Mouse (Mus musculus): ENCODE measurements around the gene Uba7.

Gene Uba7

DNA sequence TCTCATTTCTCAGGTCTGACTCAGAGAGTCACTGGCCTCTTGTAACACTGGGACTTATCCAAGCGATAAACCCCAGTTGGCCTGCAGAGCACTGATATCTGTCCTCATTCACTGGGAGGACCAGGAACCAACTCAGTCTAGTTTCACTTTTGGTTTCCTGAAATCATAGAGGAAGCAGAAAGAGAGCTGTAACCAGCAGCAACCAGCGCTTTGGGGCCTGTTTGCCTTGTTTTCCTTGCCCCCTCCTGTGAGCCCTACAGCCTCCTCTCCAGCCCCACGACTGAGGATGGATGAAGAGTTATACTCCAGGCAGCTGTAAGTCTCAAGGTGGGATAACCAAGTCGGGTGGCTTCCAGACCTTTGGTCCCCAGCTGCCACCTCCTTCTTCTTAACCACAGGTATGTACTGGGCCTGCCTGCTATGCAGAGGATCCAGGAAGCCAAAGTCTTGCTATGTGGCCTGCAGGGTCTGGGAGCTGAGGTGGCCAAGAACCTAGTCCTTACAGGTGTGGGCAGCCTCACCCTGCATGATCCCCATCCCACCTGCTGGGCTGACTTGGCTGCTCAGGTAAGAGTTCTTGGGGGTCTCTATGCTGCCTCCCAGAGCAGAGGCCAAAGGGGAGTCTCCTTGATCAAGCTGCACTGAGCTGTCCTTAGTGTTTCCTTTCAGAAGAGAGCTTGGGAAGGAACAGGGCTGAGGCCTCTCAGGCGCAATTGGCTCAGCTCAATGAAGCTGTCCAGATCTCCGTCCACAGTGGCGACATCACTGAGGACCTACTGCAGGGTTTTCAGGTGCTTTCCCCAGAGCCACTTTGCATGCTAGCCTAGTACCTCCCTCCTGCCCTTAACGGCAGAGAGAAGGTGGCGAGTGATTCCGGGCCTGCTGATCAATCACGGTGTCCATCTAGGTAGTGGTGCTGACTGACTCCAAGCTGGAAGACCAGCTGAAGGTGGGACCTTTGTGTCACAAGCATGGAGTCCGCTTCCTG lies at the start of gene Uba7:
Uba7 (plus strand) TSS at position 107 of the 988 bp plus-strand sequence.
- in situ Hi-C loops (cut with MboI, MseI) = loop anchor here in 1 of 2 experiments (10.0 kb wide), 1 partner anchor 1501 kb away; the partner anchor contains the start of genes Parp3 and Rrp9

GRCm38 (mm10) chr9:107926920-107927420 lies 48.3 kb upstream of the Uba7 start:
- in situ Hi-C loops (cut with MboI, MseI) = no loop called here

DNA sequence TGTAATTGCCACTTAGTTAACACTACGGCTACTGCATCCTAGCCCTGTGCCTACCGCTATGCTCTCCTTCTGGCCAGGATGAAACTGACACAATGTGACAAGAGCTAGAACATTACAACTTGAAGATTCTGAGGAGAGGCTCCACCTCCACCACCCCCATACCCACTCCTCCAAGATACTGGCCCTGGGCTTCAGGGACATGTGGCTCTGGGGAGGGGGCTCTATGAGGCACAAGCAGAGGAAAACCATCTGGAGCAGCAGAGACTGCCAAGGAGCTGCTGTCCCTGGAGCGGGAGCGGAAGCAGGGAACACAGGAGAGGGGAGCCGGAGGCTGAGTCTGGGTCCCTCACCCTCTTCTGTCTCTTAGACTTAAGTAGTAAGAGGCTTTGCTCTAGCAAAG lies 47.6 kb upstream of the Uba7 start:
- in situ Hi-C loops (cut with MboI, MseI) = no loop called here

DNA sequence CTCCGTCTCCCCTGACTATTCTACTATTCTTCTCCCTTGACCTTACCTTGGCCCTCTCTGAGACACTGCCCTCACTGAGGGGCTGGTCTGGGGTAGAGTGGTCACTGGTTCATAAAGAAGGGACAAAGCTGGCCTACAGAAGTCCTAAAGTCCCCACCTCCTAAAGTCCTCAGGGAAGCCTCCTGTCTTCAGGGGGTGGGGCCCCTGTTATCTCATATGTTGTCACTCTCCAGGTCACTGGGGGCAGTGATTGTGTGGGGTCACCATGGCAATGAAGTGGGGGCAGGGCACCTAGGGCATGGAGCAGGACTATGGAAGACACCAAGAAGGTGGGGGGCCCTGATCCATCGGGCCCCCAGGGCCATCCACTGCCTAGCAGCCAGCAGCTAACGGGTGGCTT lies 47.1 kb upstream of the Uba7 start, which contains the start of gene Actl11:
Actl11 (plus strand) TSS at position 301 of the 400 bp plus-strand sequence.
- in situ Hi-C loops (cut with MboI, MseI) = no loop called here

- in situ Hi-C loops (cut with MboI, MseI) = no loop called here
Measured at GRCm38 (mm10) chr9:107932221-107932620, 43.1 kb upstream of the Uba7 start.

- in situ Hi-C loops (cut with MboI, MseI) = no loop called here
Measured at GRCm38 (mm10) chr9:107934146-107934545, 41.2 kb upstream of the Uba7 start.

- in situ Hi-C loops (cut with MboI, MseI) = no loop called here
Measured at GRCm38 (mm10) chr9:107935374-107935773, 39.9 kb upstream of the Uba7 start, which contains the start of gene Camkv. Gene Camkv, plus strand, starts transcription at chr9:107935674.

DNA sequence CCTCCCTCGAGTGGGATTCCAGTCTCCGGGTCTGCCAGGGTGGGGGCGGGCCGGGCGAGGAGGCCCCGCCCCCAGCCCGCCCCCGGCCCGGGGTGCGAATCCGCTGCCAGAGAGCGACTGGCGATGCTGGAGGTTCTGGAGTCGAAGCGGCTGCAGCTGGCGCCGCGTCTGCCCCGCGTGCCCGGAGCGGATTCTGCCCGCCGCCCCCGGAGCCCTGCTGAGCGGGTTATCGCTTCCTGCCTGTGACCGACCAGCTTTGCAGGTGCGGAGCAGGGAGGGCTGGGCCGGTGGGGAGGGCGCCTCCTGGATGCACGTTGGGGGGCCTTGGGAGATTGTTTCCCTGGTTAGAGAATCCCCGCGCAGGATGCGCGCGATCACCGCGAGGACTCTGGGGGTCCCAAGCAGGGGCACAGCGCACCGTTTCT lies 39.5 kb upstream of the Uba7 start:
- in situ Hi-C loops (cut with MboI, MseI) = no loop called here

DNA sequence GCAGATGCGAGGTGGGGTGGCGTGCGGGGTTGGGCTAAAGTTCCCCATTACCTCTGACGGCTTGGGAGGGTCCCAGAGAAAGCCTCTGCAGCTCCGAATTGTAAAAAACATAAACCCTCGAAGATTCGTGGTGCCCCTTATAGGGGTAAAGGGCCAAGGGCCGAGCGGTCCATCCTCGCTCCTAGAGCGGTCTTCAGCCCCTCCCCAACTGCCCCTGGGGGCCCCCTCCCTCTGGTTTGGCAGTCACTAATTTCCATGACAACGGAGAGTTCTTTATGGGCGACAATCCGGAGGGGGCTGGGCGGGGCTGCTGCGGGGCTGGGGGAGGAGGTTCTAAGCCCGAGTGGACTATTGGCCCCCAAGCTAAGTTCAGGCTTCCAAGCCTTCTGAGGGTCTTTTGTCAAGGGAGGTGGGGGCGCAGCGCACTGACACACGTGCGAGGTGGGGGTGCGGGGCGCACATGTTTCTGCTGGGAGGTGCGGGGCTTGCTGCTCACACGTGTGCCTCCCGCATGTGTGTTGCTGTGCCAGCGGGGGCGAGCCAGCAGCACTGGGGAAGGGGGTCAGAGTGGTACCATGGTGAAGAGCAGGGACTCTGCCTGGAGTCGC lies 39.0 kb upstream of the Uba7 start:
- in situ Hi-C loops (cut with MboI, MseI) = no loop called here

DNA sequence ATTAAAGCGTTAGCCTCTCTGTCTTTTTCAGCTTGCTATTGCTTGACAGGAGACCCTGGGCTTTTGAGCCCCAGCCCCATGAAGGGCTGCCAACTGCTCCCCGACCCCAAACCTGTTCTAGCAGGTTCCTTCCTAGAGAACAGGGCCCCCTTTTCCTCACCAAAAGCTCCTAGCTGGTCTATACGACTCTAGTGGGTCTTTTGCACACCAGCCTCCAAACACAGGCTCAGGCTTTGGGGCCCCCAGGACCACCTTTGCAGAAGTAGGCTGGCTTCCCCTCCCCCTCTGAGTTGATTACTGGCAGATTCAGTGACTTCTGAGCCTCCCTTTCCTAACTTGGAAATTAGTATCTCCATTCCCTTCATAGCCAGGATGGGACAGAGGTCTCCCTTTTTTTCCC lies 38.5 kb upstream of the Uba7 start:
- in situ Hi-C loops (cut with MboI, MseI) = no loop called here

- in situ Hi-C loops (cut with MboI, MseI) = no loop called here
Measured at GRCm38 (mm10) chr9:107947241-107948194, 27.8 kb upstream of the Uba7 start.

DNA sequence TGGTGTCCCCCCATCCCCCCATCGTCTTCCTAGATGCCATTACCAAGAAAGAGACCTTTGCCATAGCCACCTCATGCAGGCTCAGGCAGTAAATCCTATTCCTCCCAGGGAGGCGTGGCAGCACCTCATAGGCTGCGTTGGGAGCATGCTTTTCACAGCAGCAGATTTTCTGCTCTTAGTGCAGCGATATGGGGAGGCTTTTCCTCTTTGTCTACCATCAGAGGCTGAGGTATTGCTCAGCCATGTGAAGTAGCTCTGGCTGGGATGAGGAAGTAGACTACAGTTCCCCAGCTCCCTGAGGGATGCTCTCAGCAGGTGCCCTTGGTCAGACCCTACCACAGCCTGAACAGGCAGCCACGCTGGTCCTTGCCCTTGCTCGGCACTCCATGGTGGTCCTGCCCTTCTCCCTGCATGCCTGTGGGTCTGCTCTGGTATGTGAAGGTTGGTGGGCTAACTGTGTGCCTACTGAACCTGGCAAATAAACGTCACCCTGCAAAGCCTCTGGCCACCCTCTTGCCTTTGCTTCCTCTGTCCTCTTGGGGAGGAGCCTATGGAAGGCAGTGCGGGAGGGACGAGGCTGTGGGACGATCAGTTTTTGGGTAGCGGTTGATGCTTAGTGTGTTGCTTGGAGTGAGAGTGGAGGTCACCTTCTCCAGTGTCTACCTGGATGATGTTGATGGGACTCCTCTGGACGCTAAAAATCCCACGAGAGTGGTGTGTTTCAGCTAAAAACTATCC lies 26.0 kb upstream of the Uba7 start:
- in situ Hi-C loops (cut with MboI, MseI) = no loop called here

DNA sequence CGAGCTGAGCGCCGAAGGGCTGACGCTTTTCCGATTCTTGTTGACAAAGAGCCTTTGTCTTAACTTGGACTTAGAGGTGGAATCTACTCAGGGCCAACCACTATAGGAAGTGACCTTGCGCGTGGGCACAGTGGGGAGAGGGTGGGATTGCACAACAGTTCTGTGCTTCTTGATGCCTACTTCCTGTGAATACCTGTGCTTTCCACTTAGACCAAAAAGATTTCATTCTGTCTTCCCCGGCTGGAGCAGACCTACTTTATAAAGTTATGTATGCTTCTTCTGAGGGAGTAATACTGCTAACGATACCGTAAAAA lies 25.4 kb upstream of the Uba7 start, which contains the start of gene Traip:
Traip (plus strand) TSS at position 215 of the 314 bp plus-strand sequence.
- in situ Hi-C loops (cut with MboI, MseI) = no loop called here

DNA sequence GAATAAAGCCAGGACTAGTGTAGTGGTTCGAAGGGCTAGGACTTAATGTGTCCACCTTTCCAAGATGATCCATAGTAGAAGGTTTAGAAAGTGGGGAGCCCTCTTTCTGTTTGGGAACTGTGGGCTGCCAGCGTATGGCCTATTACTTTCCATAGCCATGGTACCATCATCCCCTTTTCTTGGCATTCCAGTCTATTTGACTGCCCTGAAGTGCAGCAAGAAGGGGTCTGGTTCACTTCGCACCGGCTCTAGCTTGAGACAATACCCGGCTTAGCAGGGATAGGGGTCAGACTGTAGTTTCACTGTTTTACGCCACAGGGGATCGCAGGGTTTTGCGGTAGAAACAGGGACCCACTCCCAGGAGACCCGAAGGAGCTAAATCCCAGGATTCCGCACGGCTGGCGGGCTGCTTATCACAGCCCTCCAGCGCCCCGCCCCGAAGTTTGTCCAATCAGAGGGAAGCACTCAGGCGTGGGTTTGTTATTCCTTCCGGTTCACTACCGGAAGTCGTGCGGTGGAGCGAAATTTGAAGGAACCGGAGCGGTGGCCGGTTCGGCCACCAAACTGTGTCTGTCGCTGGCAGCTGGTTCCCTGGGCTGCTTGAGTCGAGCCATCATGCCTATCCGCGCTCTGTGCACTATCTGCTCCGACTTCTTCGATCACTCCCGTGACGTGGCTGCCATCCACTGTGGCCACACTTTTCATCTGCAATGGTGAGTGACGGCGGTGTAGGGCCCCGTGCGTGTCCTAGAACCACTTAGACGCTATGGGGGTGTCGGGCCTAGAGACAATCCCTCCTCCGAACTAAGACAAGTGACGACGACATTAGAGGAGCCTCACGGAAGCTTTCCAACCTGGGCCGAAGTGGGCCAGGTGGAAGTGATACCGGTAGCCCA lies 24.6 kb upstream of the Uba7 start:
- in situ Hi-C loops (cut with MboI, MseI) = no loop called here

GRCm38 (mm10) chr9:107955613-107956289 lies 19.6 kb upstream of the Uba7 start:
- in situ Hi-C loops (cut with MboI, MseI) = no loop called here

DNA sequence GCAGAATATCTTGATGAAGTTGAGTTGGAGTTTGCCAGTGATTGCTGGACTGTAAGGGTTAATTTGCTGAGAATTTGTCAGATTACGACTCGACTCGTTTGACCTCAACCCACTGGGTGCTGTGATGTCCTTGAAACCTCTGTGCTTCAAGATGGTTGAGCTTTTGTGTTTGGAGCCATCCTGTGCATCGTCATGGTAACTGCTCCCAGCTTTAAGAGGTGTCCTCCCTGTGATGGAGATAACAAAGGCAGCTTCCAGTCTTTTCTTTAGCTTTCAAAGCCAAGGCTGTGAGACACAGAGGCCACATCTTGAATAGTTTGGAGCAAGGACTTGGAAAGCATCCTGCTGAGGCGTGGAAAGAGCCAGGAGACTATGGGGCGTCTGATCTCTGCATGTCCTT lies 18.2 kb upstream of the Uba7 start:
- in situ Hi-C loops (cut with MboI, MseI) = no loop called here

DNA sequence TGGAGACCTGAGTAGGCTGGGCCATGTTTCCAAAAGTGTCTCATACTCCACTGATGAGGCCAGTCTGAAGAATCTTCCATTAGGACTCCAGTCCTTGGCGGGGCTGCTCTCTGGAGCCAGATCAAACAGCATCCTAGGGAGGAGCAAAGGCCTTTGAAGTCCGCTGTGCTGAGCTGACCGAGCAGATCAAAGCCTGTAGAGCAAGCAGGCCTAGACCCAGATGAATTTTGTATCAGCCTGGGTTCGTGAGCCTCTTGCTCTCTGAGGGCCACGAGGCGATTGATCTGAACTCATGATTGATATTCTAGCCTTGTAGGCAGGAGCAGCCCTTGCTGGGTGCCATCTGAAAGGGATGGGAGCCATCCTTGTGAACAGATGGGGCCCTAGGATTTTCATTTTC lies 15.4 kb upstream of the Uba7 start:
- in situ Hi-C loops (cut with MboI, MseI) = loop anchor here (5.0 to 10.0 kb wide), 2 partner anchors 105 to 107 kb away; no protein-coding TSS in a partner anchor

GRCm38 (mm10) chr9:107960928-107961327 lies 14.4 kb upstream of the Uba7 start:
- in situ Hi-C loops (cut with MboI, MseI) = loop anchor here (5.0 to 10.0 kb wide), 2 partner anchors 104 to 106 kb away; no protein-coding TSS in a partner anchor

DNA sequence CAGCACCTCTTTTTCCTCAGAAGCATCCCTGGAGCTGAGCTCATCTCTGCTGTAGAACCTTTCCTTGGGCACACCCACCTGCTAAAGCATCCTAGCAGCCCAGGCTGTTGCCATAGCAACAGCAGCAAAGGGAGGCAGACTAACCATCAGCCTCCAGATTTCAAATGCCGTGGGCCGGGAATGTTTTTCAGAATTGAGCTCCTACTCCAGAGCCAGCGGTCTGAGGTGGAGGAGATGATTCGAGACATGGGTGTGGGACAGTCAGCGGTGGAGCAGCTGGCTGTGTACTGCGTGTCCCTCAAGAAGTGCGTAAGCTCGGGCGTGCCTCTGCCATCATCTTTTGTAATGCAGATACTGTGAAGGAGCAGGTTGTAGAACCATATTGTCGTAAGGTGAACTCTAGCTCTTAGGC lies 13.9 kb upstream of the Uba7 start:
- in situ Hi-C loops (cut with MboI, MseI) = loop anchor here (5.0 to 10.0 kb wide), 2 partner anchors 103 to 106 kb away; no protein-coding TSS in a partner anchor

Measured in T-helper 17 cell (primary cell).